Mouse (Mus musculus): ENCODE measurements around the gene Pih1d1. TPM values are rescaled to one million over a fixed set of nuclear protein-coding genes. Genes with fewer than 3 reads are reported as not detected.

The Pih1d1 gene
- total RNA-seq, 4 experiments from 2014 or later: 41.4 to 49.3 (median 45.2) TPM

DNA sequence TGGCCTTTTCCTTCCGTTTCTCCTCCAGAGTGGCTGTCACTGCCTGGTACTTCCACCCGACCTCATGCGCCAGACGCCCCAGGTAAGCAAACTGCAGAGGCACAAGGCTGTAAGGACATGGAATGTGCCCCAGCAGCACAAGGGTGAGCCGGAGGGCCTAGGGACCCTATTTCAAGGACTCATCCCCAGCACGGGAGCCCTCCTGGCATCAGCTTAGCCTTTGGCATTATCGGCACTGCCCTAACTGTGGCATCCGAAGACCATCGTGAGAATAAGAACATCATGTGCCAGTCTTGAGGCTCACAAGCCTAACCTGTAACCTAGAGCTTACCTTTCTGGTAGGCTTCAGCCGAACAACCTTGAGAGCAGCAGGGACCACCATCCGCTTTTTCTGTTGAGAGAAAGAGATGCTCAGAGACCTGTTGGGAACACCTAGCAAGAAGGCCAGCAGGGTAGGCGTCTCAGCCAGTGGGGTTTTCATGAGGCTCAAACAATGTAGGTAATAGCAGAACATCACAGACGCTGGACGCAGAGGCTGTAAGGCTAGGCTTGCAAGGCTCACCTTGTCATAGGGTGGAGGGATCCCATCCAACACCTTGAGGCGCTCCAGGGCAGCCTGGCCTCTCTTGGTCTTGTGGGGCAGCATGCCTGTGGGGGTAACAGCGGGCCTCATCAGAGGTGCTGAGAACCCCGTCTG, 27.8 kb upstream of the Pih1d1 start:
- no peak for DNase-seq (ENCODE audit: low spot score in 2 of 2)

DNA sequence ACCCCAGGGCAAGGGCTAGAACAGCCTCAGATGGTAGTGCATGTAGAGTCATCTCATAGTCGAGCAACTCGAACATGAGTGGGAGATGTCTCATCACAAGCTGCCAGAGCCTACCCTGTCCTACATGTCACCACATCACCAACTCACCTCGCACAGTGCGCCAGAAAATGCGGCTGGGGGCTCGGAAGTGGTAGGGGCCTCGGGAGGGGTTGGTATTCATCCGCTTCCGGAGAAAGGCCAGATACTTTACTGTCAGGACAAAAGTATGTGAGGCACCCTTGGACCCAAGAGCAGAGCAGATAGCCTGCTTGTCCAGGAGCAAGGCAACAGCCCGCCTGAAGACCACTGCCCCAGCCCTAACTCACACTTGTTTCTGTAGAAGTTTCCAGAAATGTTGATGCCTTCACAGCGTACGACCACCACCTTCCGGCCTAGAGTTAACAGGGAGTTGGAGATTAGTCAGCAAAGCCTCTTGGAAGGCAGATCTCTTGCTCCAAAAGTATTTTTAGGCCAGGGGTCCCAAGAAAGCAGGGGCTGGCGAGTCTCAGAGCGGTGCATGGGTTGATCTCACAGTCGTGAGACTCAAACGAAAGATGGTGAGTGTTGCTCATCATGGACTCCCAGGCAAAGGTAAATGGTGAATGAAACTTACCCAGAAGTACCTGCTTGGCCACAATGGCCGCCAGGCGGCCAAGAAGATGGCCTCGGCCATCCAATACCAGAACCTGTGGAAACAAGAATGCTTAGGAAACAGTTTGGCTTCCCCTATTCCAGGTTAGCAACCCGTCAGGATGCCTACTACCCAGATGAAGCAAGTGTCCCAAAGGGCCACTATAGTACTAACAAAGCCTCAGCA, 27.0 kb upstream of the Pih1d1 start:
- no peak for DNase-seq (ENCODE audit: low spot score in 2 of 2)

DNA sequence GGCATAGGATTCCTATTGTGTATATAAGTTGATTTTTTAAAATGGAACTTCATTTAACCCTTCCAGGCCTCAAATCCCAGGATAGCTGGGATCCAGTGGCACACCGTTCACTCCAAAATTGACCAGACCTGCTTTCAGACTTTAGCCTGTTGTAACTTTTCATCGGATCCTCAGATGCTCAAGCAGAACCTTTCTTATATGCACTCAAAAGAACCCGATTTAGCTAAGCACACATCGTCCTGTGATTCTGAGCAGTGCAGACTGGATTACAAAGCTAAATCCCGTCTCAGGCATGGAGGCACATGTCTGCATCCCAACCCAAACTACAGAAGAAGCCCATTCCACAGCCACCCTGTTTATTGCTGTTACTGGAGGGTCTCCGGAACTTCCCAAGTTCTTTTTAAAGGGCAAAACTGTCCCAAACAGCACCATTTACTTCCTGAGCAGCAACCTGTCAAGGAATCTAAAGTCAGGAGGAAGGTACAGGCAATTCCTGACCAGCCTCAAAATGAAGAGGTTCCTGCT, 26.3 kb upstream of the Pih1d1 start:
- no peak for DNase-seq (ENCODE audit: low spot score in 2 of 2)

DNA sequence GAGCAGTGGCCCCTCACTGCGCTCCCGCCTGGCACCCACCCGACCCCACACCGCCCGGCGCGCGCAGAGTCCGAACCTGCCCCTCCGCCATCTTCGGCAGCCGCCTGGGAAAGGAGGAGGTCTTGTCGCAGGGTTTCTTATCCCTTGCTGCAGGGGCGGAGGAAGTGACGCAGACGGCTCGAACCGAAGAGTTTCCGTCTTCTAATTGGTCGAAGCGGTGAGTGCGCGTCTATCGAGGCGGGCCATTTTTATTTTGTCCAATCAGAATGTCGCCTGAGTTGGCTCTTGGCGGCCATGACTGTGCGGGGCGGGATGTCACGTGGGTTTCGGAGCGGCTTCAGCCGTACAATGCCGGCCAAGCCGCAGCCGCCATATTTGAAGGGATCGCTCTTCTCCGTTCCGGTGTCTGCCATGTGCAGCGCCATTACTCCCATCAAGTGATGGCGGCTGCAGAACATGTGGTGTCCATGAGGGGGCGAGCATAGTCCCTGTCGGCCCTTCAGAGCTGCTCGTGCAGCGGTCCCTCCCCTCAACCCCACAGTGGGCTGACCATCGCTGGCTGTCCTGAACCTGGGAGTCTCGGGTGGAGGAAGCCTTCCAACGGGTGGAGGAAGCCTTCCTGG, 25.4 kb upstream of the Pih1d1 start, which contains the start of gene Rpl13a:
Gene Rpl13a, minus strand, starts transcription at position 138 of the 623 bp plus-strand sequence.
- DNase-seq (ENCODE audit: low spot score in 2 of 2): peak; percentile 96 to 99

DNA sequence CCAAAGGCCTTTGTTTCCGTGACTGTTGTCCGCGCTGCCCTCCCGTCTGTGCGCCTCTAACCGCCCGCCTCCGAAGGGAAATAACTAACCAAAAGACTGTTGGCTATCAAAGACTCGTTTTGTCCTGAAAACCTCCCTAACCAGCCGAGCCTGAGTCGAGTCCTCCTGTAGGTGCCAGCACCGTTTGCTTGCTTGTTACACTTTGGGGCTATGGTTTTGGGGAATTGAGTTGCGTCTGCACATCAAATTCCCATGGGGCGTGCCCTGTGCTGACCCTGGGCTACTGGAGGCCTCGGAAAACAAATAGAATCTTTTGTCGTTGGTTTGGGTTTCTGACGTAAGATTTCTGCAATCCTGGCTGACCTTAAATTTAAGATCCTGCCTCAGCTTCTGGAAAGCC, 24.8 kb upstream of the Pih1d1 start:
- DNase-seq (ENCODE audit: low spot score in 2 of 2): no peak

DNA sequence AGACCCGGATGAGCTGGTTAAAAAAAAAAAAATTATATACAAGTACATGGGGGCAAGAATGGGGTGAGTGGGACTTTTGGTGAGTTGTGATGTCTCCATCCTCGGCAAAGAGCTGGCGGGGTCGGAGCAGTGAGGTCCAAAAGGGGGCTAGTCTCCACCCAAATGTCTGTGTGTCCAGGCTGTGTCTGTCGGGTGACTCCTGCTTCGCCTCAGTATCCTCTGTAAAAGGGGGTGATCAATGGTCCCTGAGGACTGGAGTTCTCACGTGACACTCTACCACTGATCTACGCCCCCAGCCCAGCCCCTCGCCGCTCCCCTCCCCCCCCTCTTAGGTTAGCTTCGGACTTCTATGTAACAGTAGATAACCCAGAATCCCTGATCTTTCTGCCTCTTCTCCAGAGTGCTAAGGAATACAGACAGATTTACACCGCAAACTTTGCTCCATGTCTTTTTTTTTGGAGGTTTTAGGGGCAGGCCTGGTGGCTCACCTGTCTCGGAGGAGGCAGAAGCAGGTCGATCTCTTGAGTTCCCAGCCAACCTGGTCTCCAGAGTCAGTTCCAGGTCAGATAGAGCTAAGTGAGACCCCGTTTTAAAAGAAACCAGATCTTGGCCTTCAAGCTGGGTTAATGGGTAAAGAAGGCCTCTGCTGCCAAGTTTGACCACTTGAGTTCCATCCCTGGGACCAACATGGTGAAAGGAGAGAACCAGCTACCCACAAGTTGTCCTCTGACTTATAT, 24.2 kb upstream of the Pih1d1 start:
- DNase-seq (ENCODE audit: low spot score in 2 of 2): no peak

DNA sequence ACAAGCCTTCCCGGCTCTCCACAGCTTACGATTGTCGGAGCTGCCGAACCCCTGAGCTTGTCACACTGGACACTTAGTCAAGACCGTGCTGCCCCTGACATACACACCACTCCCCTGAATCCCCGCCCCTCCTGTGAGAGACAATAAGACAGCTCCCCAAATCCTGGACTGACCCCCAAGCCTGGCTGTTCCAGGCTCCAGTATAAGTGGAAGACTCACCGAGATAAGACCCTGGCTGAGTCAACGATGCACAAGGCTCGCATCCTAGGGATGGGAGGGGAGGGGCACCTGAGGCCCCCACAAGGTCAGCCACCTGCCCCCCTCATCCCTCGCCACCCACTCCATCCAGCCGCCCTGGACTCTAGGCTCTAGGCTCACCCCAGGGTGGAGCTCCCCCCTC, 22.3 kb upstream of the Pih1d1 start:
- DNase-seq (ENCODE audit: low spot score in 2 of 2): no peak

DNA sequence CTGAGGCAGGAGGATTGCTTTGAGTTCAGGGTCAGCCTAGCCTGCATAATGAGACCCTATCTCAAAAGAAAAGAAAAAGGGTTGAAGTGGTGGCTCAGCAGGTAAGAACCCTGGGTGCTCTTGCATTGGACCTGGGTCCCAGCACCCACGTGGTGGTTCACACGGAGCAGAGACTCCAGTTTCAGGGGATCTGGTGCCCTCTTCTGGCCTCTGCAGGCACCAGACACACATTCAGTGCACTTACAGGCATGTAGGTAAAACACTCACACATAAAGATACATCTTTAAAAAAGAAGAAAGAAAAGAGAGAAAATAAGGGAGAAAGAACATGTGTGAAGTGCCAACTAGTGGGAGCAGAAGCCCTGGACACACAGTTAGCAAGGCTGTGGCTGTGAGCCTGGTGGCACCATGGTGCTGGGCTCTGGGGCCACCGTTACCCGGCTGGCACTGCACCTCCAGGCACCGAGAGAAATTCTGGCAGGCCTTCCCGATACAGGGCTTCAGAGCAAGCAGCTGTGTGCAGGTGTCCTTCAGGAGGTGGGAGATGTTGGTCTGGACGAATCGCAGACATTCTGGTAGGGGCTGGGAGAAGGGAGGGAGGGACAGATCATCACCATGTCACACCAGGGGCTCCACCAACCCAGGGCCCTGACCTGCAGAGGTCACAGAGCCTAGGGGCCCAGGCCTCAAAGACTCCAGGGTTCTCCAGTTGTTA, 20.5 kb upstream of the Pih1d1 start:
- DNase-seq (ENCODE audit: low spot score in 2 of 2): no peak

DNA sequence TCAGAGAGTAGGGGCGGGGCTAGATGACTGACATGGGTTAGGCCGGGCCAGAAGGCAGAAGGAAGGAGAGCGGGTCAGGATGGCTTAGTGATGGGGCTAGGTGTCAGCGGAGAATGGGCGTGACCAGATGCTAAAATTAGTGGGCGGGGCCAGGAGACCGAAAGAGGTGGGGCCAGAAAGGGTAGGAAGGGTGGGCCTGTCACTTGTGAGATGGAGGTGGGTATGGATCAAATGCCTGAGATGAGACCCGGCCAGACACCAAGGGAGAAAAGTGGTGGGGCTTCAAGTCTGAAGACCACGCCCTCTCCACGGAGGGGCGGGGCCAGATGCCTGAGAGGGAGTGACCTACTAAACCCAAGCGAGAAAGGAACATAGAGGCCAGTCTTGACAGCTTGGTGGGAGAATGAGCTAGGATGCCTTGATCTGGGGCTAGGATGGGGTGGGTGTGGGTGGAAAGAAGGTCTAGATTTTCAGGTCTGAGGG, 19.5 kb upstream of the Pih1d1 start:
- no peak for DNase-seq (ENCODE audit: low spot score in 2 of 2)

DNA sequence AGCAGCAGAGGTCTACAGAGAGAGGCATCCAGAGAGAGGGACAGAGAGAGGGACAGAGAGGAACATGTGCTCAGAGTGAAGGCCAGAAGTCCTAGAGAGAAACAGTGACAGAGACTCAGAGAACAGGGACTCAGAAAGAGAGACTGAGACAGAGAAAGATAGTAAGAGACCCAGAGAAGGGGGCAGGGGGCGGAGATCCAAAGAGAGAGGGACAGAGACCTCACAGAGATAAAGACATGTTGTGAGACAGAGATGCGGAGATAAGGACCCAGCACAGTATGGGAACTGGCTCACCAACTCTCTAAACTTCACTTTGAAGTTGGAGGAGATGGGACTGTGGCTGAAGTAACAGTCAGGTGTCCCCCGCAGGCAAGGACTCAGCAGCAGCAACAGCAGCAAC, 18.7 kb upstream of the Pih1d1 start:
- no peak for DNase-seq (ENCODE audit: low spot score in 2 of 2)

DNA sequence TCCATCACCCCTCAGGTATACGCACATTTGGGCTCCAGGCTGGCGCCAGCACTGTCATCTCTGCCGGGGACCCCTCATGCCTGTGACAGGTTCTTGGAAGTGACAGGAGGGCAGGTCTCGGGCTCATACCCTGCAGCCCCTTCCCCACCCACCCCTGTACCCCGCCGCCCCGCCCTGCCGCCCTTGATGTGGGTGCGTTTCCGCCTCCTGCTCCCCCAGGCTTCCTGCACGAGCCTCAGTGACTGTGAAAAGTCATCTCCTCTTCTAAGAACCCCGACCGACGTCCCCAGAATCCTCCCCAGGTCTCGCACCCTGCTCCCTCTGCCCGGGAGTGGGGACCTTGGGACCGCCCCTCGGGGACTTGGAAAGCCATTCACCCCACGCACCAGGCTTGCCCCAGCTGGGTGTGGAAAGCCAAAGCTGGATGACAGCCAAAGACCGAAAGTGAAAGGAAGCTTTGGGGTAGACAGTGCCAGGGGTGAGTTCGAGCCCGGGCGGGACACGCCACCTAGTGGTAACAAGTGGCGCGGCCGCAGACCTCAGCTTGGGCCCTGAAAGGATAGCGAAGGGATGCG, 18.0 kb upstream of the Pih1d1 start, which contains the start of the genes Gm45713 and Flt3l:
Gene Gm45713, minus strand, starts transcription at position 239 of the 575 bp plus-strand sequence.
Gene Flt3l, minus strand, starts transcription at position 440 of the 575 bp plus-strand sequence.
- peak; percentile 74 to 88 for DNase-seq (ENCODE audit: low spot score in 2 of 2)

DNA sequence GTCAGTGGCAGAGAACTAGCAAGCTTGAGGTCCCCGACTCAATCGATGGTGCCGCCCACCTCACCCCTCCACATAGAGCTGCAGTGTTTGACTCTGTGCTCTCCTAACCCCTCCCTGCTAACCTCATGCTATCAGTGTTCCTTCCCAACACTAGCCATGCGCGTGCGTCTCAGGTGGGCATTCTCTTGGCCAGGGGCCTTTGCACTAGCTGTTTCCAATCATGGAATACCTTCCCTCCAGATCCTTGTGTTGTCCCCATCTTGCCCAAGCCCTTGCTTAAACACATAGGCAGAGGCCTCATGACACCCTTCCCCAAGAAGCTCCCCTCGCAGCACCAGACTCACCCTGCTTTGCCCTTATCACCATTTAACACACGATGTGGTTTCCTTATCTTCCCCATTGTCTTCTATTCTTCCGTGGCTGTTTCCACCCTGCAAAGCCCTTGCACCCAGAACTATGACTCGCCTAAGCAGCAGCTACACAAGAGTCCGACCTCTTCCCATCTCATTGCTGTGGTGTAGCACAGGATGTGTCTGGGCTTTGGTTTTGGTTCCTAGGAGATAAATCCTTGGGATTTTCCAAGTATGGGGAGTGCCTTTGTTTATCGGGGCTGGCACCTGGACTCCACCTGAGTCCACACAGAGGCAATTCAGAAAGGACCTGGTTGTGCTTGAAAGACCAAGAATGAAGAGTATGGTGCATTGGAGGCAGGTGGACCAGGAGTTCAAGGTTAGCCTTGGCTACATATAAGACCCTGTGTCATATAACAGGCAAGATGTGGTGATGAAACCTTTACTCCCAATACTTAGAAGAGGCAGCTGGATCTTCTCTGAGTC, 16.7 kb upstream of the Pih1d1 start:
- no peak for DNase-seq (ENCODE audit: low spot score in 2 of 2)

DNA sequence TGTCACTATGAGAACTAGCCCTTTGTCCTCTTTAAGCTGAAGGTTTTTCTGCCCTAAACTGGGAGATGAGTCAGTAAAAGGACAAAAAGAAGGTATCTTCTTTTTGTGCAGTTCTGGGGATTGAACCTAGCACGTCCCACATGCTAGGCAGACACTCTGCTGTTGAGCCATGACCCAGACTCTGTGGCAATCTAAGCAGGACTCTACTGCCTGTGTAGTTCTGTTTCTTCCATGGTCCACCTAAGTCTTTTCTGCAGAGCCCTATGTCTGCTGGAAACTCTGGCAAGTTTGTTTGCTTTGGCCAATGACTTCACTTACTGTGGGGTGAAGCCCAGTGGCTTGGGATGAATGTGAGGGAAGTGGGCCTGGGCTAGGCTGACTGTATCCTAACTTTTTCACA, 15.7 kb upstream of the Pih1d1 start:
- DNase-seq (ENCODE audit: low spot score in 2 of 2): no peak

DNA sequence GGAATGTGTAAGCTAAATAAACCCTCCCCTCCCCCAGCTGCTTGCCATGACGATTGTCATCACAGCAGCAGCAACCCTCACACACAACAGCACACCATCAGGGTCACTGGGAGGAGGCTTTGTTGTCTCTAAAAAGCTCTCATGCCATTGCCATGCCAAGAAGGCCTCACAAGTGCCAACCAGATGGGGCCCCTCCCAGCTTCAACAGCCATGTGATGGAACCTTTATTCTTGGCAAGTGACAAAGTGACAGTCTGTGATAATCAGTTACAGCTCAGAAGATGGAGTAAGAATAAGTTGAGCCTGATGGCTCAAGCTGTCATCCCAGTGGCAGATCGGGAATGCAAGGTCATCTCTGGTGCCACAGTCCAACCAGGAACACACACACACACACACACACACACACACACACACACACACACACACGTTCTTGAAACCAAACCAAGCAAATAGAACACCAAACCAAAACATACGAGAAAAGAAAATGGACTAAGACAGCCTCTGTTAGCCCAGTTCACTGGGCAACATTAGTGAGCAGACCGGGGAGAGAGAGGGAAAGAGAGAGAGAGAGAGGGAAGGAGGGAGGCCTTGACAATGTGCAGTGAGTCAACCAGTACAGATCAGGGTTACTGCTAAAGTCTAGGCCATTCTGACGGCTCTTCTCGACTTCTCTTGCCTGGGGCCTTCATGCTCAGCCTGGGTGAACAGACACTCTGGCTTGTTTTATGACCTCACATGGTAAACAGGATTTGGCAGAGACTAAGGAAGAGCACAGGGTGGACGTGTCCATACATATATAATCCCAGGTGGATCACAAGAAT, 14.0 kb upstream of the Pih1d1 start:
- DNase-seq (ENCODE audit: low spot score in 2 of 2): no peak

DNA sequence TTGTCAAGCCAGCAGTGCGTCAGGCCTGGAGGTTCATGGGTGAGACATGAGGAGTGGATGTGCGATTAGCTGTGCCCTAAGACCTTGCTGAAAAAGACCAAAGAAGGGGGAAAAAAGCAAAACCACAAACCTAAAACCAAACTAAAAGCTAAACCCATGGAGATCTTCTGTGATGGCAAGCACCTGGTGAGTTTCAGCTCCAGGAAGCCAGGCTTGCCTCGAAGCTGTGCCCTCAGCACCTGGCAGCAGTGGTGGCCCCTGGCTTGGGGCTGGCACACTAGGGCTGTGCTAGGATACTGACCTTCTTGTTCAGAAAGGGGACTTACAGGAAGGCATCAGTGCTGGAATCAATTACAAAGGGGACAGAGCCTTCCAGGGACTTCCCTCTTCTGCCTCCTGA, 12.8 kb upstream of the Pih1d1 start:
- DNase-seq (ENCODE audit: low spot score in 2 of 2): no peak

DNA sequence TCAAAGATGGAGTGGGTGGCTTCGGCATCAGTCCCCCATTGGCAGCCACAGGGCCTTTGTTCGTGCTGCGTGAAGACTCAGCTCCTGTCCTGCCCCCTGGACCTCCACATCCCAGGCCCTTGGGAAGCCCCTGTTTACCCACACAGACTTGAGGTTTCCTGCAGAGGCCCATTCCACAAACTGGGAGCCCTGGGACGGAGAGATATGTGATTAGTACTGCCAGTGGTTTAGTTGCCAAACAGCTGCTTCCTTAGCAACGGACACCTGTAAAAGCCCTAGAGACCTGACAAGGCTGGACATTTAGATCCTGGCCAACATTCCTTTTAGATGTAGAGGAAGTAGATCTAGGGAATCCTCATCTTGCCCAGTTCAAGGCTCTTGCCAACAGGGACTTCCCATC, 12.2 kb upstream of the Pih1d1 start:
- DNase-seq (ENCODE audit: low spot score in 2 of 2): no peak

DNA sequence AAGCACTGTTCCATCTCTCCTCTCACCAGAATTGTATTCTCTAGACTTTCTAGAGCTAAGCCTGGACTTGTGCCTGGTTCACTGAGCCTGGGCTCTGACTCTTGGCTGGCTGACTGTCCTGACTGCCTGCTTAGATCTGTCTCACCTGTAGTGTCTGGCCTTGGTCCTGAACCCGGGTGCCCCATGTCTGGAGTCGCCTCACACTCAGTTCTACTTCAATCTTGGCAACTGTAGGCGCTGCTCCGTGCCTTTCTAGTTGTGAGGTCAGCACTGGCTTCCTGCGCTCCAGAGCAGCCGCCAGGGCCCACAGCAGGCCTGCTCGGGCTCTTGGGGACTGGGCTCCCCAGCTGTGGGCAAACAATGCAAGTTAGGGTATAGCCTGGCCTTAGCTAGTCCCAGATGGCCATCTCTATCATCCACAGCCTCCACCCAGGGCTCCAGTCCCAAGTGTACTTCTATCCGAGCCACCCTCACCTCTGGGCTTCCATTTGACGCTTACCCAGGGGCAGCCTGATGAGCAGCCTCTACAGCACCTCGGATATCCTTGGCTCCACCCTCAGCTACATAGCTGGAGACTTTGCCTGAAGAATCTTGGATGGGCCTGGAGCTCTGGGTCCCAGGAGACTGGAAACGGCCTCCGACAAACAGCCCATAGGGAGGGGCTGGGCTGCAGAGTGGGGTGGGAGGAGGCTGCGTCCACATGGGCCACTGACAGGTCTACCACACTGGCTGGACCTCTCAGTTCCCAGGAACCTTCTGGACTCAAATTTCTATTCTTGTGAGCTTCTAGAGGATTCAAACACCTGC, 9.5 kb upstream of the Pih1d1 start:
- no peak for DNase-seq (ENCODE audit: low spot score in 2 of 2)
